Mouse (Mus musculus) colon, adult 2 months (tissue): Measurements from ENCODE around the gene Loxl4. TPM values are rescaled to one million over a fixed set of nuclear protein-coding genes. Genes with fewer than 3 reads are reported as not detected.

Source experiments
- polyA plus RNA-seq: library from polyadenylated mRNA; depleted of rRNA; stranded (reverse); fragments of >200 nt; gene quantifications from 2 replicates; pipeline ENCODE4 v1.2.3, GENCODE M21; 2012; rRNA removed

The Loxl4 gene
- polyA plus RNA-seq = 3.2 and 3.4 TPM in 2 replicates

DNA sequence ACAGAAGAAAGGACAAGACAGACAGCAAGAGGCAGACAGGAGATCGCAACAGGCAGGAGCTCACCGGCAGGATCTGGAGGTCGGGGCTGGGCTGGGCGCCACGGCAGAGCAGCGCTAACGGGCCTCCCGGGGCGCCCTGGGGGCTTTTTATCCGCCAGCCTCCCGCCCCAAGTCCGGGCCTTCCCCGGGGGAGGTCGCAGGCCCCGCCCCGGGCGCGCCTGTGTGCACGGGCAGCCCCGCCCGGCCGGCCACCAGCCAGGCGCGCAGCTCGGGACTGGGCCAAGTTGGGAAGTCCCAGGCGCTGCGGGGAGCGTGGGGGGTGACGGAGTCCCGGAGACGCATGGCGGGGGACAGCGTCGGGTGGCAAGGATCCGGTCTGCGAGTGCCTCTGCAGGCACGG lies at the start of gene Loxl4:
Loxl4 (minus strand) TSS at position 160 of the 400 bp plus-strand sequence.

Other genes starting within 250 kb of the Loxl4 start
- gene Crtac1, start 181.0 kb downstream of the Loxl4 start, polyA plus RNA-seq = 1.9 and 2.1 TPM in 2 replicates
- gene R3hcc1l, start 94.1 kb downstream of the Loxl4 start, polyA plus RNA-seq = 2.3 and 3.1 TPM in 2 replicates
- 22.5 and 23.8 TPM in 2 replicates for gene Pyroxd2, start 140.0 kb upstream of the Loxl4 start, polyA plus RNA-seq
- gene Hps1, start 167.2 kb upstream of the Loxl4 start, polyA plus RNA-seq = 31.2 and 36.4 TPM in 2 replicates